Mouse (Mus musculus) heart, adult 8-10 months (tissue): ENCODE measurements around the gene Syf2. TPM values are rescaled to one million over a fixed set of nuclear protein-coding genes. Genes with fewer than 3 reads are reported as not detected.

Experiments
- DNase-seq: peaks from one replicate; pipeline ENCODE4 v3.0.0; 2022; ENCODE audit warnings: low spot score
- total RNA-seq, 4 experiments: library from RNA; stranded (reverse); gene quantifications; 2 replicates each; pipeline ENCODE4 v1.2.4; 2022

Syf2 gene
- total RNA-seq, 4 experiments from 2014 or later: 51.6 to 66.1 (median 59.4) TPM

DNA sequence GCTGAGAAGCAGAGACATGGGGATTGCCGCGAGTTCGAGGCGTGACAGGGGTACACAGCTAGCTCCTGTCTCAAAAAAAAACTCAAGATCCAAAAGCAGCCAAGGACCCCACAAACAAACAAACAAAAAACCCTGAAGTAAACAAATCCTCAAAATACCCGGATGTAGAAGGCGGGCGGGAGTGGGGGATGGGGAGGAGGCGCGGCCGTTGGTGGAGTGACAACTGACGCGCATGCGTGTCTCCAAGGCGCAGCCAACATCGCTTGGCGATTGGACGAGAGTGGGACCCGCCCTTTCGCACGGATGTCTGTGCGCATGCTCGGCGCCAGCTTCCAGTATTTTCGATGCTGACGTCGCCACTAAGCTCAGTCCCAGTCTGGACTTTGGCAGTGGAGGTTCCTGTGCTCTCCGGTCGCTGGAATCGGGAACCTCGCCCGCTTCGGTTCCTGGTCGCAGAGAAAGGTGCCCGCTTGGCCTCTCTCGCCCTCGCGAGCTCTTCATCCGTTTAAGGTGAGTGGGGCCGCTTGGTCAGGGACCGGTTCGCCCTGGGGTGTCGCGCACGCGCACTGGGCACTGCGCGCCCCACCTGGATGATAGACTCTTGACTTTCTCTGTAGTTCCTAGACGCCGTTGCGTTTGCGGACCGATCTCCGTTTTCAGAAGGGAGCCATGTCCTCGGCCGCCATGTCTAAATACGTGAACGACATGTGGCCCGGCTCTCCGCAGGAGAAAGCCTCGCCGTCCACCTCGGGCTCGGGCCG, 7.3 kb upstream of the Syf2 start, which contains the start of gene Rsrp1:
Gene Rsrp1, plus strand, starts transcription at position 335 of the 761 bp plus-strand sequence.
- DNase-seq: peak; percentile 98

DNA sequence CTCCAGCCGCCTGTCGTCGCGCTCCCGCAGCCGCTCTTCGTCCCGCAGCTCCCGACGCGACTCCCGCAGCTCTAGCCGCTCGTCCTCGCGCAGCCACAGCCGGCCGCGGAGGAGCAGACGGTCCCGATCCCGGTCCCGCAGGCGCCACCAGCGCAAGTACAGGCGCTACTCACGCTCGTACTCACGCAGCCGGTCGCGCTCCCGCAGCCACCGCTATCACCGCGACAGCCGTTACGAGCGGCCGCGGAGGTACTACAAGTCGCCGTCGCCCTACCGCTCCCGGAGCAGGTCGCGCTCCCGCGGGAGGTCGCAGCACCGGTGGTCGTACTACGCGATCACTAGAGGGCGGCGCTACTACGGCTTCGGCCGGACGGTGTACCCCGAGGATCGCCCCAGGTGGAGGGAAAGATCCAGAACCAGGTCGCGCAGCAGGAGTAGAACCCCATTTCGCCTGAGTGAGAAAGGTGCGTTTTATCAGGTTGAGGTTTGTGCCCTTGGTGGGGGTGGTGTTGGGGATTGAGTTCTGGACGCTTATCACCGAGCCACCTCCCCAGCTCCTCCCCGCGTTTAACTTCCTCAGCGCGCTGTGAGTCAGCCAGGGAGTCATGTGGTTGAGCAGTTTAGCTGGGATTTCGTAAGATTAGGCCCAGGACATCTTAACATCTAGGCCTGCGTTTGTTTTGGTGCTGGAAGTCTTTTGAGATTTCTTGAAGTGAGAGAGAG, 6.5 kb upstream of the Syf2 start:
- peak; percentile 69 for DNase-seq

DNA sequence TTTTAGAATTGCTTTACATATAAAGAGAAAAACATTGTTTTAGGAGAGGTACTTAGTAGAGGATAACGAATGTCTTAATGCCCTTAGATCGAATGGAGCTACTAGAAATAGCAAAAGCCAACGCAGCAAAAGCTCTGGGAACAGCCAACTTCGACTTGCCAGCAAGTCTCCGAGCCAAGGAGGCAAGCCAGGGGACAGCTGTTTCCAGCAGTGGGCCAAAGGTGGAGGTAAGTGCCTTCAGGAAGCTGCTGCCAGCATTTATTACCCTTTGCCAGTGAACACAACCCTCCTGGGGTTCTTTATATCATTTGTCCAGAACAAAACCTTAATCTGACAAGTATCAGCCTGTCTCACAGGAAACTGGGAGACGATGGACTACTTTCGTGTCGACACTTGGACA, 5.5 kb upstream of the Syf2 start:
- DNase-seq: no peak

DNA sequence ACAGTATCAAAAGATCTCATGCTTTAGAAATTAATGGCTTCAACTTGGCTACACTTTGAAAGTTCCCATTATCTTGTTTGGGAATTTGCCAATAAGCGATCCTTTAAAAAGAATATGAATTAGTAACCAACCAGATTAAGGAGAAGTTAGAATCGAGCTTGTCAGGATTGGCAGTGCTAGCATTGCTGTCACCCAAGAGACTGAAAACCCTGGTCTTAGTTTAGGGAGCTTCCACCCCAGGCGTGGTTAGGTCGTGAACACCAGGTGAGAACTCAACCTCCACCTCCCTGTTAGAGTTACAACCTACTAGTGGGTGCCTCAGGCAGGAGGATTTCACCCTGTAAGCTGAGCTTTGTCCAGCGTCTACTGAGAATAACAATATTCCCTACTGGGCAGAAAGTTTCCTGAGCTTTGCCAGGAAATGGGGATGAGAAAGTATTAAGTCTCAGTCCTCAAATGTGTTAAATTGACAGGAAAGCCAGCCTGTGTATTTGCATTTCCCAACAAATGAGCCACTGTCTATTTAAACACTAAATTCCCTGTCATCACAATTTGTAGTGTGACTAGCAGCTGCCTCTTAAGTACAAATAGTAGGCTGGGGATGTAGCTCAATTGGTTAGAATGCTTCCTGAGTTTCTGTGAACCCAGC, 2.8 kb upstream of the Syf2 start:
- no peak for DNase-seq

DNA sequence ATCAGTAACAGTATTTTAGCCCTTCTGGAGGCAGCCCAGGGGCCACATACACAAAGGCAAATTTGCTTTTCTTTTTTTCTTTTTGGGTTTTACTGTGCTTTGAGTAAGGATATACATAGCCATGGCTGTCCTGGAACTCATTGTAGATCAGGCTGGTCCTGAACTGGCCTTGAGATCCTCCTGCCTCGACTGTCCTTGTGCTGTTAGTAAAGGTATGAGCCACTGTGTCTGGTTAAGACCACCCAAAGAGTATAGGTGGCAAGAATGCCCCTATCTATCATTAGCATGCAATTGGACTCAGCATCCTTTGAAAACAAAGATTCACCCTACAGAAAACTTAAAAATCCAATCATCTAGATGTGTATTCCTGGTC, 2.2 kb upstream of the Syf2 start:
- no peak for DNase-seq

DNA sequence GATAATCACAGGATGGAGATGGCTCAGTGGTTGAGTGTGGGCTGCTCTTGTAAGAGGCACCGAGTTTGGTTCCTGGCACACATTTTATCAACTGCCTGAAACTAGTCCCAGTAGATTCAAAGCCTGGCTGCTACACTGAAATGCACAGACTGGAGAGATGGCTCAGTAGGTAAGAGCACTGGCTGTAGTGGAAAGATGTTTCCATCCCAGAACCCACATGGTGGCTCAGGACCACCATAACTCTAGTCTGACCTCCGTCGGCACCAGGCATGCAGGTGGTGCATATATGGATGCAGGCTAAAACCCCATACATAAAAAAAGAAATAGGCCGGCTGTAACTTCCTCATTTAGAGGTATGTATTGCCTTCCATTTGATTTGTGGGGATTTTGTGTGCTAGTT, 1.2 kb upstream of the Syf2 start:
- DNase-seq: no peak

DNA sequence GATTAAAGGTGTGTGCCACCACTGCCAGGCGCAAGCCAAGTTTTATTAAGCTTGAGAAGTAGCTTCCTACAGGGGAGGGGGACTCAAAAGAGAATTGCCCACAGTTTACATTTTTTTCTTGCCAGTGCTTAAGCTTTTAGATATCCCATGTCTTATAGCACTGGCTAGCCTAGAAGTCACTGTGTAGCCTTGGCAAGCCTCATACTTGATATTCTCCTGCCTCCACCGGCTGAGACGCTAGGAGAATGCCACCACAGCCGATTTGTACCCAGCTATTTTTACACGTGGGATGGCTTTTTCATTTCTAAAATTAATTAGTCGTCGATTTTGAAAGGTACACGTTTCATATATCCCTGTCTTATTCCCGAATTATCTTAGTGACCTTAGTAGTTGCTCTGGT, 508 bp upstream of the Syf2 start:
- DNase-seq: no peak

DNA sequence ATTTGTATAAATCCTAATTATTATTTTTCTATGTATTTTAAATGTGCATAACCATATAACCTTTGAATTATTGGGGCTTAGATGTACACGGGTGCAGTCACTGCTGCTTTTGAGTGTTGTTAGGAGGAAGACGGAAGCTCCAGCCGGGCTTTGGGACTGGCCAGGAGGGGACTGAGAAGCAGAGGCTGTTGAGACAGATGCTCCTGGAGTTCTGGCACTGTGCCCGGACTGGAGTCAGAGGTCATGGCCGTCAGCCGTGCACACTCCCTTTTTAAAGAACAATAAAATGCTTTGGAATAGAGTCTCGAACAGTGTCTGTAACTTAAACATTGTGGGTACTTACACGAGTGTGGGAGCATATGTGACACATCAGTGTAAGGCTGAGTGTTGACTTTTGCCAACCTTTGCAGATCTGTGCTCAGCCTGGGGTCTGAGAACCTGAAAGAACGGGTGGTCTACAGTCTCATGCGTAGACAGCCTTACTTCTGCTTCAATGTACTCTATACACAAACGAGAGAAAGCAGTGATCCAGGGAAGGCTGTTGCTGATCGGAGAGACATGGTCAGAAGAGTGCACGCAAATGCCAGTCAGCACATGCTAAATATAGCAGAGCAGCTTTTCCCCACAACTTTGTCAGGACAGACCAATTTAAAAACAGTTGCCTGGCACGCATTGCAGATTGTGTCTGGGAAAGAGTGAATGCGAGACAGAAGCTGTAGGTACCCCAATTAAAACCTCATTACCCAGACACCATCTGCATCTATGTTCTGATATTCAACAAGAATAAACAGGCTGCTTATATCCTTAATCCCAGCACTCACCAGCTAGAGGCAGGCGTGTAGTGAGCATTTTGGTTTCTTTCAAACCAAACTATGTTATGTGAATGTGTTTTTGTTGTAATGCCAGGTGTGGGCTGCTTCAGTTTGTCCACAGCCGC, 6.8 kb downstream of the Syf2 start:
- no peak for DNase-seq

DNA sequence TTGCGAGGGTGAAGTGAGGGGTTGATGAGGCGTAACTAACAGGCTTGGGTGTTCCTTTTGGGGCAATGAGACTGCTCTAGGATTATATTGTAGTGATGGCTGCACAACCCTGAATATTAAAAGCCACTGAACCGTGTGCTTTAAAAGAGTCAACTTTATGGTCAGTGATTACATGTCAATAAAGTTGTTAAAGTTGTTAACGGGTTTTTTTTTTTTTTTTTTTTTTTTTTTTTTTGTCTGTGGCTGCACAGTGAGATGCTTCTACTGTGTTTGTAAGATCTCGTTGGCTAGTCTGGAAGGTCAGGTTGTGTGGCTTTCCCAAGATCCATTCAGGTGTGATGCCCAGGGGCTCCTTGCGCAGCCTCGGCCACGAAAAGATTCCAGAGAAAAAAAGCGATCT, 9.2 kb downstream of the Syf2 start:
- no peak for DNase-seq

DNA sequence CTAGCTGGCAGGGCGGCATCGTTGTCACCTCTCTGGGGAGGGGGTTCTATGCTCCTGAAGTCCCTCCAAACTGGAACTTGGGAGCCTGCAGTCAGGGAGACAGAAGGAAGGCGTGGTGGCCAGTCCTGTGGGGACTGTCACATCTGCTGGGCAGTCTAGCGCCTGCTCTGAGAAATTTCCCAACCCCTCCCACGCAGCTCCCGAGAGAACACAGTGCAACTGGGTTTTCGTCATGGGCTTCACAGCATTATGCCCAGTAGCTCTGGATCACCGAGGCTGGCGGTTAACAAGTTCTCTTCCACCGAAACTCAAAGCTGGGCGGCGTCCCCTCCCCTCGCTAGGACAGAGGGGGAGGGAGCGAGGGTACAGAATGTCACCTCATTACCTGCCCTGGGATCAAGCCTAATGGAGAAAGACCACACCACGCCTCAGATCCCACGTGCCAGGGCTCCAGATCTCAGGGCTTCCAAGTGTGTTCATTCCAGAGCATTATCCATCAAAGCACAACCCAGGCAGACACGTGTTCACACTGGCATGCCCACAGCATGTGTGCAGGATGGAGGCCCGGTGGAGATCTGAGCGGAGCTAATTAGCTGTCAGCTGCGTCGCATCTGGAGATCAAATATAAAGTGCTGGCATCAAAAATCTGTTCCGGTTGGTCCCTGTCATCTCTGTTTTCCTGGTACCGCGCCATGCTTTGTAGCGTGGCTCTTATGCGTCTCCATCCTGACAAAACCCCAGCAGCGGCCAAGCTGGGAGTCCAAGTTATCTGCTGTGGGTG, 13.2 kb downstream of the Syf2 start:
- DNase-seq: no peak

DNA sequence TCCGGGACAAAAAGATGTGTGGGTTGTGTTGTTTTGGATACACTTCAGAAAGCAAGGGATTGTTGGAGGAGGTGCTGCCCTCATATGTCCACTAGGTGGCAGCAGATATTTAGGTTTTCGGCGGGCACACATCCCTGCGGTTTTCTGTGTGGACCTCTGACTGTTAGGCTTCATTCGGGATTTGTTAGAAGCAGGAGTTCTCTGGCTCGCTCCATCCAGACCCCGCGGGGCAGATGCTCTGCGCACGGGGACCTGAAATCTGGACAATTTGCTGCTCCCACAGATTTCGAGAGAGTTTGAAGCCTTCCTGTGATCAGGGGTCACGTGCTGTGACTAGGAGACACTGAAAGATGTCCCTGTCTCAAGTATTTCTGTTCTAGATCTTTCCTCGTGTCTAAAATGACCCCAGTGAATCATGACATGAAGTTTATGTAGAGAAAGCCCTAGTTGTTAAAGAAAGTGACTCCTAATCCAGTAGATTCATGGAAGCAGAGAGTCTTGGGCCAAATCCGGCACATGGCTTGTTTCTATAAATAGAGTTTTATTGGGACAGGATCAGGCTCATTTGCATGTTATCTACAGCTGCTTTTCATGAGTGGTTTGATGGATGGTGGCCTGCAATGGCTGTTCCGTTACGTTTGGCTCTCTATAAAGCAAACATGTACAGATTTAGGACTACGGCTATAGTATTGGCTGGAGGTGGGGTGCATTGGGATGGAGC, 15.5 kb downstream of the Syf2 start:
- DNase-seq: peak; percentile 72

DNA sequence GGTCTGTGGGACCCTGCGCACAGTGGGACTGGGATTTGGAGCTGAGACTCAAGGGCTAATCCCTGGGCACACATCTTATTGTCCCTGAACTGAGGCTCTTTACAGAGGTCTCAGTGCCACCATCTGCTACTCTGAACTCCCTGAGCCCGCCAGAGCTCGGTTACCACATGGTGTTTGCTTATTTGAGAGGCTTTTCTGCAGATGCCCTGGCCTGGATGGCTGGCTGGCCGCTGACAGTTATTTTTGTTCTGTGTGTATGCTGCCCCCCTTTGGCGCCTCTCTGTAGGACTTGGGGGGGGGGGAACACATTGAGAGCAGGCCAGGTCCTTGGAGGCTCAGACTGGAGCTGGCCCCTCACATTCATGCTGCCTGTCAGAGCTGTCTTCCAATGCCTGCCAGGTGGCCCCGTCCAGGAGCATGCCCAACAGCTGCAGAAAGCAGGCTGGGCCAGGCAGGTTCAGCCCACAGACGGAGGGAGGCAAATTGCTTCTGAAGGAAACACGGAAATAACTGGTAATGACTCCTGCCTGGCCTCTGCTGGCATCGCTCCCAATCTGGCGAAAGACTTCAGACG, 19.9 kb downstream of the Syf2 start:
- DNase-seq: no peak

DNA sequence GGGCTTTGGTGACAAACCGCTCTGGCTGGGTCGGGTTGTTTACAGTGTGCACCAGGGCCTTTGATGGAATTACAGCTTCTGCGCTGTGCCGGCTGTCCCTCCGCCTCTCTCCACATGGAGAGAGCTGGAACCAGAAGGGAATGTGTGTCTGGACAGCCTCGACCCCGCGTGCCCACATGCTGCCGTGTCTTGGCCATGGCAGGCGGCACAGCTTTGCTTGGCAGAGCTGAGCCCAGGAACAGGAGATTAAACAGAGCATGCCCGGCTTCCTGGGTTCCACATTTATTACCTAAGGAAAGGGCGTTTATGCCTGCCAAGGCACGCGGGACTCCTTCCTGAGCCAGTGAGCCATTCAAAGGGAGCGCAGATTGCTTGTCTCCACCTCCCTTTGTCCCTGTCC, 23.8 kb downstream of the Syf2 start:
- no peak for DNase-seq

DNA sequence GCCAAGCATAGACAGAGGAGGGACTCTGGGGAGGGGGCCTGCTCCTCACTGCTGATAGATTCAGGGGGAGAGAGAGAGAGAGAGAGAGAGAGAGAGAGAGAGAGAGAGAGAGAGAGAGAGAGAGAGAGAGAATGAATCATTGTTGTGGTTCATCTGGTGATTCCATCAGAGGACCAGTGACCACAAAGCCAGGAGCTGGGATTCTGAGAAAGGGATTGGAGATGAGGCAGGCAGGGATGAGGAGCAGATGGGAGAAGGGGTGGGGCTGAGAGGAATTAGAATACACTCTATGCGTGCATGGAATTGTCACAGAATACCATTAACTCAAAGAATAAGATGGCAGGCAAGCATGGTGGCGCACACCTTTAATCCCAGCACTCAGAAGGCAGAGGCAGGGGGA, 24.5 kb downstream of the Syf2 start:
- DNase-seq: no peak

DNA sequence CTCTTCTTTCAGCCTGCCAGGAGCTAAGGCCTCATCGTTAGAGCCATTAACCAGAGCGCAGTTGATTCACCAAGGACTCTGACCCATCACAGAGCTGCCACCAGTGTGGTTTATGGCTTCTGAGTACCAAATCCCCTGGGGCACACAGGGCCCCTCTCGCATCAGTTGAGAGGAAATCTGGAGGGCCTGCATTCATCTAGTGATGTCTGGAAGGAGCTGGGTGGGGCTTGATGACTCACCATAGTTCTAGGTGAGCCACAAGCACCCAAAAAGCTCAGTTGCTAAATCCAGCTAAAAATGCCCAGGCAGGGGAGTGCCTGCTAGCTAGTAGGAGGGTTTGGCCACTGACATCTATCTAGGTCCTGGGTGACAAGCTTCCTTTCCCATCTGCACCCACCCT, 25.1 kb downstream of the Syf2 start:
- no peak for DNase-seq

DNA sequence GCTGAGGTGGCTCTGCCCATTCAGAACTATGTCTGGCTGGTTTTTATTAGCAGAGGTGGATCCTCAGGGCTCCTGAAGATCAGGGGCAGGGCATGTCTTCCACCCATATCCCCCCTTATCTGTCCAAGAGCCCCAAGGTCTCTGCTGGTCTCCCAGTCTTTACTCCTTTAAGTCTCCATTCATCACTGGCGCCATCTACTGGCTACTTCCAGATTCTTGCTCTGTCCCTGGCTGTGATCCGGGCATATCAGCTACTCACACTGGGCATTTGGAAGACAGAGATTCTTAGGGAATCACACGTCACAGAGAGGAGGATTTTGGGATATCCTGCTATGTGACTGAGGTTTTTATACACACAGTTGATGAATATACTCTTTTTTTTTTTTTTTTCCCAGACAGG, 25.6 kb downstream of the Syf2 start:
- peak; percentile 73 for DNase-seq

DNA sequence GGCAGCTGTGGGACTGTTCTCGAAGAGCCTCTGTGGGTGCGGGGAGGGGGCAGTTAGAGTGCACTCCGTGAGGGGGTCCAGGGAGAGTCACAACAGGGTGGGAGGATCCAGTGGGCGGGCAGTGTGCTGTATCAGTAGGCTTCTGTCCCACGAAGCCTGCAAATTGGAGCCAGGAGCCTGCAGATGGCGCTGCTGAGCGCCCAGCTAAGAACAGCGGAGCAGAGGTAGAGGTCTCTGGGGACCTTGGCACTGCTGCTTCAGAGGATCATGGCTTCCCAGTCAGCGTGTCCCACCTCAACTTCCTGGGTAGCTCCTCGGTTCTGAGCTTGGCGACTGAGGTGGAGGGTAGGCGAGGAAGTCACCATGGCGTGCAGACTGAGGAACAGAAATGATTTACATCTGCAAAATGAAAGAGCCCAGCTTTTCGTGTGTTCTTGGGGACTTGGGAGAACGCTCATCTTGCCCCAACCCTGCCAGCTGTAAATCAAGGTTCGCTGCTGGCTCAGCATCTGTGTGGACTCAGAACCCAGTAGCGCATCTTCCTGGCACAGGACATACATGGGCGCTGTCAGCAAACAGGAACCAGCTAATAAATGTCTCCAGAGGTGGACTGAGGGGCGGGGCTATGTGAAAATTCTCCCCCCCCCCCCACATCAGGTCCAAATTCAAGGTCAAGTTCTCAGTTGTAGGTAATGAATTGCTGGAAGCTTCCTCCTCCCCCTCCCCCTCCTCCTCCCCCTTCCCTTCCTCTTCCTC, 32.5 kb downstream of the Syf2 start:
- no peak for DNase-seq

DNA sequence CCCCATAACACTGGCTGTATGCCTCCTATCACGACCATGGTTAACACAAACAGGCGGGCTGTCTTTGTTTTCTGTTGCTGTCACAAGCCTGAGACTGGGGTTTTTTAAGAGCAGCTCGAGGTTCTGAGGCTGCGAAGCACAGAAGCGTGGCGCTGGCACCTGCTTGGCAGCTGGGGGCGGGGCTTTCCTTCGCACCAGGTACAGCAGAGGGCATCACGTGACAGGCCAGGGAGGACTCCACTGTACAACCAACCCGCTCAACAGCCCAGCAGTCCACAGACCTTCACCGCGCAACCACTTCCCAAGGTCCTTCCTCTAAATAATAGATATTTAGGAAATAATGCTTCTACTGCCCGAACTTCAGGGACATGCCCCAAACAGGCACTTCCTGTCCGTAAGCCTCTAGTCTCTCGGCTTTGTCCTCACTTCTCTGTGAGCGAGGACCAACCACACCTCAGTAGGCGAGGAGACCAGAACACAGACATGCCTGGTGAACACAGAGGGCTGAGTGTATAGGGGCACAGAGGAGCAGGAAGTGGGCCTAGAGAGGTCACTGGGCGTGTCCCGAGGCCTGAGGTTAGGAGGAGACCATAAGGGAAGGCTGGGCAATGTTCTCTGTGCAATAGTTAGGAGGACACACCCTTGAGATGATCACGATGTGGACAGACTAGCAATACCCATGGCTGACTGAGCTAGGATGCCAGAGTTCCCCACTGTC, 37.3 kb downstream of the Syf2 start:
- DNase-seq: no peak

DNA sequence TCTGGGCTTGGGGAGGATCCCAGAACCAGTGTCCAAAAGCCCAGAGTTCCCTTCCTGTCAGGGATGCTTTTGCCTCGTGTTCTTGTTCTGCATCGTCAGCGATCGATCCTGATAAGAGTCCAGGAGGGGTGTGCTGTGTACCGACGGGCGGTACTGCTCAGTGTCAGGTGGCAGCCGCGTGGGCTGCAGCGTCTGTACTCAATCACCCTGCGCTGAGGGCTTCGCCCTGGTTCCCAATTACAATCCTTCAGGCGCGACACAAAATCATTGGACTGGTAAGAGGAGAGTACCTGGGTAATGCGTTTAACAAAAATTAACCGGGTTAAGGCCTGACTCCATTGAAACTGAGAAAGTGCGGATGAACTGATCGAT, 37.9 kb downstream of the Syf2 start:
- DNase-seq: no peak
